Mouse (Mus musculus): Measurements from ENCODE around the gene Bgn. TPM values are rescaled to one million over a fixed set of nuclear protein-coding genes. Genes with fewer than 3 reads are reported as not detected.

Bgn gene
- polyA plus RNA-seq, 1 experiment: 780 TPM

DNA sequence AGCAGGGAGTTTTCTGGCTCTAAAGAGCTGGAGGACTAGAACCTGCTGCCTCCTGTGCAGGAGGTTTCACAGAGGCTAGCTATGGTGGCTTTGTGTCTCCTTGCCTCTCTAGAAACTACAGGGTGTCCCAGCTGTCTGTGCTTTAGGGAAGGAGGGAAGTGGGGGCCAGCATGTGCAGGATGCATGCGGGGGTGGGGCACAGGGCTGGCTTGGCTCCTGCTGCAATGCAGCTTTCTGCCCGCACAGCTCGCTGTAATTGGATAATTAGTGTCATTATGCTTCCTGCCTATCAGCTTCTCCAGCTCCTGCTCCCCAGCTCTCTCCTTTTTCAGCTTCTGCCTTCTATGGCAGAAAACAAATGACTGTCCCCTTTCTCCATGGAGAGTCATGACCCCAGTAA is 29.5 kb downstream of the Bgn start:
- TF ChIP-seq POLR2A (IDR thresholded peaks at IDR 0.05; ENCODE audit: borderline replicate concordance, extremely low read depth, low read depth, low read length): no peak
- TF ChIP-seq CTCF (IDR thresholded peaks at IDR 0.05; ENCODE audit: insufficient read depth, low read length): no peak
- 59% methylated on average over 3 of the region's 3 CpGs for WGBS
- DNase-seq: no peak
- Histone ChIP-seq H3K4me3 (replicated peaks; ENCODE audit: extremely low read depth, low read depth, low read length) (no peak overlapping the region), H3K4me1 (ENCODE audit: control insufficient read depth, insufficient read depth, low read length) (no peaks in the 10 kb centered on the region)

DNA sequence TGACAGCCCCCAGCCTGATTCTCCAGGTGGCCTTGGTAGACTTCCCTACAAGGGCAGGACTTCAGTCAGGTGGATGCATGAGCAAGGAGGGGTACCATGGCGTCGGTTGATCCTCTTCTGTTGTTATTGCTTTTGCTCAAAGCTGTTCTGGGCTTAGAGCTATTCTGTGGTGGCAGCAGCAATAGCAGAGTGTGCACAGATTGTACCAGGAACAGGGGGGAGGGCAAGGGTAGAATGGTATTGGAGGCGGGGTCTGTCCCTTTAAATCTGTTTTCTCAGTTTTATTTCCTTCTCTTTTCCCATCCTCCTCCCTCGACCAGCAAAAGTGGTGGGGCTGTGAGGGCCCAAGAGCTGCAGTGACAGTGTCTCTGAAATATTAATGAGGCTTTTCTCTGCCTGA is 33.2 kb downstream of the Bgn start:
- 65% methylated on average over 4 of the region's 4 CpGs for WGBS
- DNase-seq: no peak
- Histone ChIP-seq H3K4me3 (replicated peaks; ENCODE audit: extremely low read depth, low read depth, low read length) (no peak overlapping the region), H3K4me1 (ENCODE audit: control insufficient read depth, insufficient read depth, low read length) (no peaks in the 10 kb centered on the region)
- TF ChIP-seq CTCF (IDR thresholded peaks at IDR 0.05; ENCODE audit: insufficient read depth, low read length) (no peak), POLR2A (IDR thresholded peaks at IDR 0.05; ENCODE audit: borderline replicate concordance, extremely low read depth, low read depth, low read length) (no peak)

DNA sequence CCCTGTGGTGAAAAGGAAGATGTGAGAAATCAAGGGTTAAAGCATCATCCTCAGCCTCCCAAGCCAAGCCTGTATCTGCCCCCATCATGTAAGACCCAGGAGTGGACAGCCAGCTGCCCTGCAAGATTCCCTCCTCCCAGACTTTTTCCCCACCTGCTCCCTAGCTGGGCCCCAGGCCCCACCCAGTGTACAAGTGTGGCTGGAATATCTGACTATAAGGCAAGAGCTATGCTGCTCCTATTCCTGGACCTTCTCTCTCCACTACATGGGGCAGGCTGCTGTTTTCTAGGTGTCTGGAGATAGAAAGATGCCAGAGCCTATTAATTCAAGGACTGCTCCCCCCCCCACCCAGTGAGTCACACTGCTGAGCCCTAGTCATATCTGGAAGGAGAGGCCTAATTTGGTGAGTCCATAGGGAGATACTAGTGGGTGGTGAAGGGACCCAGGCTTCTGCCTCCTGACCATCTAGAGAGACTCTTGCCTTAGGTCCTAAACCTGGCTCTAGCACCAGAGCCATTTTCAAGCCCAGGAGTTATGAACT is 33.7 kb downstream of the Bgn start:
- DNase-seq: no peak
- no peak for TF ChIP-seq CTCF (IDR thresholded peaks at IDR 0.05; ENCODE audit: insufficient read depth, low read length)
- no peak for TF ChIP-seq POLR2A (IDR thresholded peaks at IDR 0.05; ENCODE audit: borderline replicate concordance, extremely low read depth, low read depth, low read length)
- Histone ChIP-seq H3K4me1 (ENCODE audit: control insufficient read depth, insufficient read depth, low read length) (no peaks in the 10 kb centered on the region), H3K4me3 (replicated peaks; ENCODE audit: extremely low read depth, low read depth, low read length) (no peak overlapping the region)

DNA sequence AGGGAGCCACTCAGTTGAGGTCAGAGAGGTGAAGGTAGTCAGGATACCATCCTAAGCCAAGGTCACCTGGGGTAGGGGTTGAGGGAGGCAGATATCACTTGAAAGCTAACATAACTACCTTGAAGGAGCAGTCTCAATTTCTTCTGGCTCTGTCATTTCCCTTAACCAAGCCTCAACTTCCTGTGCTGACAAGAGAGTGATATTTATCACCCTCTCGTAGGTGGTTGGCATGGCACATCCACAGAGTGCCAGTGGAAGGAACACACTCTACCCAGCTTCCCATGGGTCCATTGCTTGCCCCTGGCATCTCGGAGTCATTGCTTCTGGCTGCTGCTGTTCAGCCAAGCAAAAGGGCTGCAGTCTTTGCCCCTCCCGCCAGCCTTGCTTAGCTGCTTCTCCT is 37.3 kb downstream of the Bgn start:
- no peak for DNase-seq
- WGBS: 63% methylated on average over 3 of the region's 3 CpGs
- Histone ChIP-seq H3K4me3 (replicated peaks; ENCODE audit: extremely low read depth, low read depth, low read length) (no peak overlapping the region), H3K4me1 (ENCODE audit: control insufficient read depth, insufficient read depth, low read length) (no peaks in the 10 kb centered on the region)
- no peak for TF ChIP-seq POLR2A (IDR thresholded peaks at IDR 0.05; ENCODE audit: borderline replicate concordance, extremely low read depth, low read depth, low read length)
- no peak for TF ChIP-seq CTCF (IDR thresholded peaks at IDR 0.05; ENCODE audit: insufficient read depth, low read length)

DNA sequence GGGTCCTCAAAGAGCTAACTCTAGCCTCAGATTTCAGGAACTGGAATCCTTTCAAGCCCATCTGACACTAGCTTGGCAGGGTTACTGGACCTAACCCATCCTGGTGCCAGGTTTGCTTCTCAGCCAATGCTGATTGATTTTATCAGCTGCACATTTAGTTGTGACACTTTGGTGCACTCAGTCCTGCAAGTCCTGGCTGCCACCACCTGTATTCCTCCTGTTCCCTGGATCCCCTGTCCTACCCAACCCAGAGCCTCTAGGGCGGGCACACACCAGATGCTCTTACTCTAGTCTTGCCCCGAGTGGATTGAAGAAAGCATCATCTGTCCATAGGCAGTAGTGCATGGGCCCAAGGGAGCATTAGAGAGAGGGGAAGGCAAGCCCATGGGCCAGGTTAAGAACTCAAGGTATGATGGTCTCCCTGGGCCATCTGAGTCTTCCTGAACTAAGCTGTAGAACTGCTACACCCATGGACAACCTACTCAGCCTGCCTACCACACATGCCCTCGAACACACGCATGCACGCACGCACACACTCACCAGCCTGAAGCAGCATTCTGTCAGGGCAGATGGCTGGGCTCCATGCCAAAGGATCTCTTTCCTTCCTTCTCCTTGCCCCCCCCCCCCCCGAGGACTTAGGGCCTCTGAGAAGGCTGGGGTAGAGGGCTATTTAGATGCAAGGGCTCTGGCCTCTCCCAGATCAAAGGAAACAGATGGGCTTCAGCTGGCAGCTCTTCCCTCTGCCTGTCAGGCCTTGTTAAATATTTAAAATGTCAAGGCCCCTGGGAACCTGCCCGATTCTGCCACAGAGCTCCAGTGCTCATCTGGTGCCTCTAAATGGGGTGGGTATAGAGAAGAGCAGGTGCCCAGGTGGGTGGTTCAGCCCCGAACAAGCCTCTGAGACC is 41.2 kb downstream of the Bgn start:
- Histone ChIP-seq H3K4me1 (ENCODE audit: control insufficient read depth, insufficient read depth, low read length) (no peaks in the 10 kb centered on the region), H3K4me3 (replicated peaks; ENCODE audit: extremely low read depth, low read depth, low read length) (no peak overlapping the region)
- WGBS: 56% methylated on average over 9 of the region's 9 CpGs
- no peak for DNase-seq
- TF ChIP-seq POLR2A (IDR thresholded peaks at IDR 0.05; ENCODE audit: borderline replicate concordance, extremely low read depth, low read depth, low read length) (no peak), CTCF (IDR thresholded peaks at IDR 0.05; ENCODE audit: insufficient read depth, low read length) (no peak)

DNA sequence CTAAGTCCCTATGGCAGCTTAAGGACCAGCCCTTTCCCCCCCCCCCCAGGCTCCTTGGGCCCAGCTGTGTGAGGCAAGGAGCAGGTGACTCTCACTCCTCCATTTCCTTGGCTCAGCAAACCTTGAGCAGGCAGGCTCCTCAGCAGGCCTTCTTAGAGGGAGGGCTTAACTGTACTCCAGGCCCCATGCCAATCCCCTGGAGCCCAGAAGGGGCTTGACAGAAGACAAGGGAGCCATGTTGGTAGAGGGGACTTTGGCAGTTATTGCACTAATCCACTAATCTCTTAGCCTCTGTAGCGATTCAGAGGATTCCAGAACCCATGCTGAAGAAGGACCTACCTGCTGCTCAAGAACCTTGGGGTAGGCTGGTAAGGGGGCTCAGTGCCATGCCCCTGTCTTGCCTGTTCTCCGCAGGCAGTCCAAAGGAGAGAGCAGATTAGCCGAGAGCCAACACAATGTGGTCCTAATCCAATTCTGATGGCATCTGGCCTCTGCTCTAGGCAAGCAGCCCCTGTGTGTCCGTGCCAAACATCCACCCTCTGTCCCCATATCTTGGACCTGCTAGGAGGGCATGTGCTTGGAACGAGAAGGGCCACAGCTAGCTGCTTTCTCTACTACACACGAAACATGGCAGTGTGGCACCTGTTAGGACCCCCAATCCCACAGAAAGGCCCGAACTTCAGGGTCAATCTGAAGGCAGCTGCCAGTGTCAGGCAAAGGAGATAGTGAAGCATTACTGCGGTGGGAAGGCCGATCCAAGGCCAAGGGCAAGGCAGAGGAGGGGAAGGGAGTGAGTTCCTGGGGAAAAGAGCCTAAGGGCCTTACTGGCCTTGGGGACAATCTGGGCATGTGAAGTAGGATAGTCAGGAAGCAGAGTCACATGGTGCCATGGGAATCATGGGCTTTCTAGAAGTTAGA is 42.1 kb downstream of the Bgn start:
- no peak for DNase-seq
- TF ChIP-seq POLR2A (IDR thresholded peaks at IDR 0.05; ENCODE audit: borderline replicate concordance, extremely low read depth, low read depth, low read length) (no peak), CTCF (IDR thresholded peaks at IDR 0.05; ENCODE audit: insufficient read depth, low read length) (no peak)
- H3K4me1 ChIP-seq (ENCODE audit: control insufficient read depth, insufficient read depth, low read length): no peaks in the 10 kb centered on the region
- WGBS: 83% methylated on average over 9 of the region's 9 CpGs
- no peak overlapping the region for H3K4me3 ChIP-seq (replicated peaks; ENCODE audit: extremely low read depth, low read depth, low read length)

DNA sequence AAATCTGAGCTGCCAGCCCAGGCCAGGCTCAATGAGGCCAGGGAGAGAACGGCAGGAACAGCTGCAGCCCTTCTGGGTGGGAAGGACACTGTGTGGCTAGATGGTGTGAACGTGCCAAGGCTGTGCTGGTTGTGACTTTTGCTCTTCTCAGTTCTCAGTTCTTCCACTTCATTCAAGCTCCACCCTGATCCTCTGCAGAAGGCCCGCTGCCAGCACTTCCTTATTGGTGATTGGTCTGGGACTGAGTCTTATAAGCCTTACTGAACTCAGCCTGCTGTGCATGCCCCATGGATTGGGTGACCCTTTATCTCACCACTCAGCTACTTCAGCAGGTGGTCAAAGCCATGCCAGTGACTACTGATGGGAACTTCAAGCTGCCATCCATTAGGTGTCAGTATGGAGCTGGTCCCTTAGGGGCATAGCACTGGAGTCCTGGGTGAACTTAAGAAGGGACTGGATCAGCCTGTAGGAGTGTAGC is 43.0 kb downstream of the Bgn start:
- TF ChIP-seq POLR2A (IDR thresholded peaks at IDR 0.05; ENCODE audit: borderline replicate concordance, extremely low read depth, low read depth, low read length) (no peak), CTCF (IDR thresholded peaks at IDR 0.05; ENCODE audit: insufficient read depth, low read length) (no peak)
- WGBS: 46% methylated on average over 3 of the region's 3 CpGs
- no peaks in the 10 kb centered on the region for H3K4me1 ChIP-seq (ENCODE audit: control insufficient read depth, insufficient read depth, low read length)
- DNase-seq: no peak
- no peak overlapping the region for H3K4me3 ChIP-seq (replicated peaks; ENCODE audit: extremely low read depth, low read depth, low read length)

DNA sequence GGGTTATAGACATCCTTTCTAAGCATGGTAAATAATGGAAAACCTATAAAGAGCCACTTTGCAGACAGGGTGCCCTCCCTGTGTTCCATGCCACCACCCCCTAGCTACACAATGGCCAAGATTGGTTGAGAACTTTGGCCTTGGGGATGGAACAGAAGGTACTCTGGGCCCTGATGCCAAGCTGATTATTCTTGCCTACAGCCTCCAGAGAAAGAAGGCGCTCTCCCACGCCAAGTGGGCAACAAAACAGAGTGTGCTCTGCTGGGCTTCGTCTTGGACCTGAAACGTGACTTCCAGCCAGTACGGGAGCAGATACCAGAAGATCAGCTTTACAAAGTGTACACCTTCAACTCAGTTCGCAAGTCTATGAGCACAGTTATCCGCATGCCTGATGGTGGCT is 54.5 kb downstream of the Bgn start:
- WGBS: 85% methylated on average over 7 of the region's 7 CpGs
- no peak for TF ChIP-seq CTCF (IDR thresholded peaks at IDR 0.05; ENCODE audit: insufficient read depth, low read length)
- no peak for TF ChIP-seq POLR2A (IDR thresholded peaks at IDR 0.05; ENCODE audit: borderline replicate concordance, extremely low read depth, low read depth, low read length)
- no peak for DNase-seq
- Histone ChIP-seq H3K4me3 (replicated peaks; ENCODE audit: extremely low read depth, low read depth, low read length) (no peak overlapping the region), H3K4me1 (ENCODE audit: control insufficient read depth, insufficient read depth, low read length) (no peaks in the 10 kb centered on the region)

DNA sequence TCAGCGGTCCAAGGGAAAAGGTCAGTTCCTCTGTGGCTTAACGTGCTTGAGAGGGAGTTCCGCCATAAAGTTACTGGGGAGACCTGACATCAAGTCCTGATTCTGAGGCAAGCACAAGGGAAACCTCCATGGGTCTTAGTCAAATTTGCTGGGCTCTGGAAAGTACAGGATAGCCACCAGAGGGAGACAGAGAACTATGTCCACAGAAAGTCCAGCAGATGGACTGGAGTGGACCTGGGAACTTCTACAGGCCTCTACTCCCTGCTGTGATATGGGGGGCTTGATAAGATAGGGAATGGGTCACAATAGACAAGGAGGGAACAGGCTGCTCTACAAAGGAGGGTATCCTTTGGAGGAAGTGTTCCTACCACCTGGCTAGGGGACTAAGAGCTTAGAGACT is 59.9 kb downstream of the Bgn start:
- DNase-seq: no peak
- no peak overlapping the region for H3K4me3 ChIP-seq (replicated peaks; ENCODE audit: extremely low read depth, low read depth, low read length)
- no peaks in the 10 kb centered on the region for H3K4me1 ChIP-seq (ENCODE audit: control insufficient read depth, insufficient read depth, low read length)
- TF ChIP-seq POLR2A (IDR thresholded peaks at IDR 0.05; ENCODE audit: borderline replicate concordance, extremely low read depth, low read depth, low read length): no peak
- no peak for TF ChIP-seq CTCF (IDR thresholded peaks at IDR 0.05; ENCODE audit: insufficient read depth, low read length)
- WGBS: 59% methylated on average over 3 of the region's 3 CpGs

Other genes with a start within 250 kb of the Bgn start
- gene Xlr4c, start 240.5 kb upstream of the Bgn start, polyA plus RNA-seq (2012; rRNA removed): 0.08 and 0.79 TPM in 2 replicates
- not detected in 2 replicates for gene Xlr3c, start 218.2 kb upstream of the Bgn start, polyA plus RNA-seq (2012; rRNA removed)
- gene Xlr5a, start 190.6 kb upstream of the Bgn start, polyA plus RNA-seq (2012; rRNA removed): not detected in 2 replicates
- gene Xlr5c, start 190.6 kb upstream of the Bgn start, polyA plus RNA-seq (2012; rRNA removed): not detected in 2 replicates
- not detected in 2 replicates for gene Gm45015, start 146.8 kb upstream of the Bgn start, polyA plus RNA-seq (2012; rRNA removed)
- 10.7 and 14.7 TPM in 2 replicates for gene Zfp275, start 141.0 kb upstream of the Bgn start, polyA plus RNA-seq (2012; rRNA removed)
- gene Gm18336, start 84.9 kb upstream of the Bgn start, polyA plus RNA-seq (2012; rRNA removed): 0.05 TPM in 1 of 2 replicates, not detected in the other
- 0.06 and 0.32 TPM in 2 replicates for gene Zfp92, start 72.5 kb upstream of the Bgn start, polyA plus RNA-seq (2012; rRNA removed)
- 1.1 and 115 TPM in 2 replicates for gene Trex2, start 48.3 kb upstream of the Bgn start, polyA plus RNA-seq (2012; rRNA removed)
- gene Haus7, start 24.6 kb upstream of the Bgn start, polyA plus RNA-seq (2012; rRNA removed): 9.2 and 14.1 TPM in 2 replicates
- gene Atp2b3, start 19.5 kb downstream of the Bgn start, polyA plus RNA-seq (2012; rRNA removed): 0.04 TPM in 1 of 2 replicates, not detected in the other
- 1.3 and 1.4 TPM in 2 replicates for gene Dusp9, start 155.8 kb downstream of the Bgn start, polyA plus RNA-seq (2012; rRNA removed)
- gene Pnck, start 176.5 kb downstream of the Bgn start, polyA plus RNA-seq (2012; rRNA removed): 5.1 and 6.1 TPM in 2 replicates
- 47.8 and 59.1 TPM in 2 replicates for gene Slc6a8, start 189.5 kb downstream of the Bgn start, polyA plus RNA-seq (2012; rRNA removed)
- 39.7 and 71.0 TPM in 2 replicates for gene Bcap31, start 232.6 kb downstream of the Bgn start, polyA plus RNA-seq (2012; rRNA removed)
- gene Abcd1, start 233.0 kb downstream of the Bgn start, polyA plus RNA-seq (2012; rRNA removed): 49.9 and 53.6 TPM in 2 replicates